In the genomic region with DNA sequence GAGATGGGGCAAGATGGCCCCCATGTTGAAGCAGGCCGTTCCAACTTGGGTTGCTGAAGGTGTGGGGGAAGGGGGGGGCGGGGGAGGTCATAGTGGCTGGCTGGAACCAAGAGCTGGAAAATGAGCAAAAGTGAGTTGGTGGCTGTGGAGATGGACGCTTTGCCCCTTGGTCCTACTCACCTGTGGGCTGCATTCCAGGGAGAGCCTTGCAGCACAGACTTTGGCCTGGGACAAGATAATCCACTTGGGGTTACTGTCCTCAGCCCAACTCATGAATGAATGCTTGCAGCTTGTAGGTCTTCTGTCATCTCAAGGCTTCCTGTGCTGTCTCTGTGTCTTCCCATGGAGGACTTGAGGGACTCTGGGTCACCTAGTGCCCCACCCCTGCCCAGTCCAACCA, we compare ENCODE assay signal across 29 mouse cellular contexts. TPM values are rescaled to one million over a fixed set of nuclear protein-coding genes. Genes with fewer than 3 reads are reported as not detected.
A peak's percentile ranks its signal among the peaks of the same experiment; 100 is the strongest.
DNase-seq lines count a peak whose midpoint lies in the region; ATAC-seq lines count a peak whose summit lies in the region.
"Had no signal": no experiment of that assay in that cellular context is flagged by ENCODE, and none has a peak within 500 bp of the region (broad histone marks: within the 10 kb centered on the region; RNA-seq: fewer than 3 reads in every experiment).

No protein-coding gene starts in this region.

- H3K36me3 ChIP-seq in heart, embryonic 12.5 days, result peaks cover 45% of the 10 kb centered on the region
- peaks cover 28% of the 10 kb centered on the region for H3K36me3 ChIP-seq in kidney, embryonic 16.5 days (ENCODE audit: insufficient read depth, low read length)
- H3K36me3 ChIP-seq in limb, embryonic 15.5 days, result peaks cover 18% of the 10 kb centered on the region
- peaks cover 7% of the 10 kb centered on the region for H3K36me3 ChIP-seq in limb, embryonic 10.5 days
- H3K36me3 ChIP-seq: embryonic facial prominence, embryonic 12.5 days; forebrain, embryonic 12.5 days; midbrain, embryonic 15.5 days had no signal

- H3K27ac ChIP-seq in heart, embryonic 12.5 days (ENCODE audit: poor library complexity, severe bottlenecking), result peak overlapping the region; percentile 67
- H3K27ac ChIP-seq in kidney, embryonic 16.5 days (ENCODE audit: low read length), result no peak overlapping the region
- 0 out of 2 replicates have a peak overlapping the region, but pooled peaks have one; percentile 47 for H3K27ac ChIP-seq in limb, embryonic 15.5 days
- no peak overlapping the region for H3K27ac ChIP-seq in limb, embryonic 10.5 days
- H3K27ac ChIP-seq: embryonic facial prominence, embryonic 12.5 days; forebrain, embryonic 12.5 days; hindbrain, embryonic 14.5 days; left cerebral cortex, adult 2 months; midbrain, embryonic 15.5 days; neural tube, embryonic 13.5 days had no signal

- H3K9me3 ChIP-seq in heart, embryonic 12.5 days (replicated peaks), result no peaks in the 10 kb centered on the region
- H3K9me3 ChIP-seq in kidney, embryonic 16.5 days (ENCODE audit: low read length), result no peaks in the 10 kb centered on the region
- no peaks in the 10 kb centered on the region for H3K9me3 ChIP-seq in limb, embryonic 15.5 days
- H3K9me3 ChIP-seq in limb, embryonic 10.5 days (replicated peaks), result no peaks in the 10 kb centered on the region
- H3K9me3 ChIP-seq: embryonic facial prominence, embryonic 12.5 days; forebrain, embryonic 12.5 days; G1E; midbrain, embryonic 15.5 days; neural tube, embryonic 13.5 days had no signal

- H3K4me2 ChIP-seq in heart, embryonic 12.5 days, result no peak overlapping the region
- no peak overlapping the region for H3K4me2 ChIP-seq in kidney, embryonic 16.5 days (replicated peaks; ENCODE audit: low read depth, low read length)
- H3K4me2 ChIP-seq in limb, embryonic 15.5 days, result no peak overlapping the region
- H3K4me2 ChIP-seq: embryonic facial prominence, embryonic 12.5 days; forebrain, embryonic 12.5 days; heart, embryonic 11.5 days; hindbrain, embryonic 14.5 days; midbrain, embryonic 15.5 days; neural tube, embryonic 13.5 days had no signal

- no peak; the same call in 1 of the 2 replicates for ATAC-seq in heart, embryonic 12.5 days (ENCODE audit: insufficient number of reproducible peaks, low FRiP score)
- no peak for ATAC-seq in kidney, embryonic 16.5 days (ENCODE audit: low FRiP score, low TSS enrichment)
- no peak for ATAC-seq in limb, embryonic 15.5 days (ENCODE audit: insufficient number of reproducible peaks, low FRiP score, low TSS enrichment, low read depth)
- ATAC-seq: inflammation-experienced regulatory T-cells, adult 6 months; liver, postnatal 0 days; midbrain, embryonic 15.5 days had no signal

- 69% methylated on average over 3 of the region's 3 CpGs for WGBS in heart, embryonic 12.5 days
- WGBS in kidney, embryonic 16.5 days, result 85% methylated on average over 3 of the region's 3 CpGs
- WGBS in limb, embryonic 15.5 days, result 80% methylated on average over 3 of the region's 3 CpGs
- 93% methylated on average over 3 of the region's 3 CpGs for WGBS in limb, embryonic 10.5 days

- DNase-seq in heart, adult 9 months (ENCODE audit: low spot score in 2 of 2), result no peak
- DNase-seq in kidney, adult 11 months, result peak; percentile 58
- DNase-seq in limb, embryonic 10.5 days (ENCODE audit: low spot score), result no peak
- peak; percentile 64 to 79 for DNase-seq in kidney, postnatal 36 days
- DNase-seq in adrenal gland, postnatal 4 days (ENCODE audit: low spot score in 2 of 2), result no peak
- DNase-seq: adrenal gland, adult 2 months; cerebellum, adult 18-20 months; cerebellum, postnatal 14 days; gastrocnemius, postnatal 25 days; layer of hippocampus, adult 9-11 months; liver; liver, postnatal 0 days; retina, postnatal 1 day; right cerebral cortex, postnatal 25 days; spleen, adult 18-20 months had no signal

- no peak overlapping the region for H3K9ac ChIP-seq in heart, embryonic 12.5 days
- H3K9ac ChIP-seq in kidney, embryonic 16.5 days (replicated peaks; ENCODE audit: low read length), result no peak overlapping the region
- no peak overlapping the region for H3K9ac ChIP-seq in limb, embryonic 15.5 days
- H3K9ac ChIP-seq: embryonic facial prominence, embryonic 12.5 days; forebrain, embryonic 12.5 days; hindbrain, embryonic 14.5 days; liver, postnatal 0 days; midbrain, embryonic 15.5 days; neural tube, embryonic 13.5 days had no signal

- H3K4me1 ChIP-seq in heart, embryonic 12.5 days (replicated peaks), result peaks cover 86% of the 10 kb centered on the region
- H3K4me1 ChIP-seq in kidney, embryonic 16.5 days (ENCODE audit: insufficient read depth, low read length), result peaks cover 27% of the 10 kb centered on the region
- peaks cover 41% of the 10 kb centered on the region for H3K4me1 ChIP-seq in limb, embryonic 15.5 days
- peaks cover 39% of the 10 kb centered on the region for H3K4me1 ChIP-seq in limb, embryonic 10.5 days

- no peak overlapping the region for H3K4me3 ChIP-seq in heart, embryonic 12.5 days
- H3K4me3 ChIP-seq in kidney, embryonic 16.5 days (ENCODE audit: low read length), result no peak overlapping the region
- no peak overlapping the region for H3K4me3 ChIP-seq in limb, embryonic 15.5 days
- H3K4me3 ChIP-seq in limb, embryonic 10.5 days, result no peak overlapping the region
- H3K4me3 ChIP-seq: embryonic facial prominence, embryonic 12.5 days; erythroblast, embryonic 14.5 days; forebrain, embryonic 12.5 days; left cerebral cortex, adult 2 months; midbrain, embryonic 15.5 days; neural tube, embryonic 13.5 days had no signal

- no peaks in the 10 kb centered on the region for H3K27me3 ChIP-seq in heart, embryonic 12.5 days (replicated peaks)
- H3K27me3 ChIP-seq in kidney, embryonic 16.5 days (ENCODE audit: insufficient read depth, low read length), result no peaks in the 10 kb centered on the region
- H3K27me3 ChIP-seq in limb, embryonic 15.5 days, result no peaks in the 10 kb centered on the region
- no peaks in the 10 kb centered on the region for H3K27me3 ChIP-seq in limb, embryonic 10.5 days (ENCODE audit: low read depth, poor library complexity, severe bottlenecking)
- H3K27me3 ChIP-seq: CH12.LX; embryonic facial prominence, embryonic 12.5 days; midbrain, embryonic 15.5 days; neural tube, embryonic 13.5 days had no signal

RNA-seq across cellular contexts. Expression of a gene that starts 7.9 kb away (rescaled TPM):
- polyA plus RNA-seq in heart, embryonic 12.5 days (2016; fragmentation: Nextera tagmentation; extraction: Ambion mirVana), result 351 and 387 TPM in 2 replicates
- polyA plus RNA-seq in kidney, embryonic 16.5 days (2015; fragmentation: Nextera tagmentation; extraction: Ambion mirVana), result 280 and 282 TPM in 2 replicates
- polyA plus RNA-seq in limb, embryonic 15.5 days (2015; fragmentation: Nextera tagmentation; extraction: Ambion mirVana), result 233 and 277 TPM in 2 replicates
- 77.0 and 84.6 TPM in 2 replicates for polyA plus RNA-seq in limb, embryonic 10.5 days (2016; fragmentation: Nextera tagmentation; extraction: Ambion mirVana)
- total RNA-seq in adrenal gland, postnatal 4 days (2021), result 100 to 1,000 TPM; 143 to 153 TPM

RNA-seq across cellular contexts. Expression of a gene that starts 12.9 kb away (rescaled TPM):
- 1.7 and 3.0 TPM in 2 replicates for polyA plus RNA-seq in heart, embryonic 12.5 days (2016; fragmentation: Nextera tagmentation; extraction: Ambion mirVana)
- 1.9 and 2.5 TPM in 2 replicates for polyA plus RNA-seq in kidney, embryonic 16.5 days (2015; fragmentation: Nextera tagmentation; extraction: Ambion mirVana)
- 2.2 and 2.3 TPM in 2 replicates for polyA plus RNA-seq in limb, embryonic 15.5 days (2015; fragmentation: Nextera tagmentation; extraction: Ambion mirVana)
- 0.67 and 1.0 TPM in 2 replicates for polyA plus RNA-seq in limb, embryonic 10.5 days (2016; fragmentation: Nextera tagmentation; extraction: Ambion mirVana)
- 1 to 10 TPM; 2.0 to 2.1 TPM for total RNA-seq in adrenal gland, postnatal 4 days (2021)
- total RNA-seq: CH12.LX; gastrocnemius, postnatal 25 days had no signal
- polyA plus RNA-seq: G1E had no signal

RNA-seq across cellular contexts. Expression of a gene that starts 26.1 kb away (rescaled TPM):
- 11.4 and 11.8 TPM in 2 replicates for polyA plus RNA-seq in heart, embryonic 12.5 days (2016; fragmentation: Nextera tagmentation; extraction: Ambion mirVana)
- polyA plus RNA-seq in kidney, embryonic 16.5 days (2015; fragmentation: Nextera tagmentation; extraction: Ambion mirVana), result 45.7 and 58.1 TPM in 2 replicates
- polyA plus RNA-seq in limb, embryonic 15.5 days (2015; fragmentation: Nextera tagmentation; extraction: Ambion mirVana), result 39.6 and 41.0 TPM in 2 replicates
- polyA plus RNA-seq in limb, embryonic 10.5 days (2016; fragmentation: Nextera tagmentation; extraction: Ambion mirVana), result 79.5 and 85.8 TPM in 2 replicates
- 10 to 100 TPM in 1 of 2 experiments, 1 to 10 TPM in 1; 6.0 to 10.6 TPM for total RNA-seq in adrenal gland, postnatal 4 days (2021)
- polyA plus RNA-seq: erythroblast, embryonic 14.5 days; G1E had no signal

RNA-seq across cellular contexts. Expression of a gene that starts 32.5 kb away (rescaled TPM):
- polyA plus RNA-seq in heart, embryonic 12.5 days (2016; fragmentation: Nextera tagmentation; extraction: Ambion mirVana), result 0.95 and 1.3 TPM in 2 replicates
- polyA plus RNA-seq in kidney, embryonic 16.5 days (2015; fragmentation: Nextera tagmentation; extraction: Ambion mirVana), result 1.0 and 1.7 TPM in 2 replicates
- polyA plus RNA-seq in limb, embryonic 15.5 days (2015; fragmentation: Nextera tagmentation; extraction: Ambion mirVana), result 0.47 and 0.52 TPM in 2 replicates
- 0.18 TPM in 1 of 2 replicates, not detected in the other for polyA plus RNA-seq in limb, embryonic 10.5 days (2016; fragmentation: Nextera tagmentation; extraction: Ambion mirVana)
- 1 to 10 TPM; 1.1 to 1.2 TPM for total RNA-seq in adrenal gland, postnatal 4 days (2021)
- total RNA-seq: G1E had no signal
- polyA plus RNA-seq: erythroblast, embryonic 14.5 days; forebrain, embryonic 12.5 days; G1E; neural tube, embryonic 13.5 days had no signal

RNA-seq across cellular contexts. Expression of a gene that starts 48.0 kb away (rescaled TPM):
- 0.24 and 0.33 TPM in 2 replicates for polyA plus RNA-seq in heart, embryonic 12.5 days (2016; fragmentation: Nextera tagmentation; extraction: Ambion mirVana)
- 0.34 and 0.68 TPM in 2 replicates for polyA plus RNA-seq in kidney, embryonic 16.5 days (2015; fragmentation: Nextera tagmentation; extraction: Ambion mirVana)
- 3.7 and 3.8 TPM in 2 replicates for polyA plus RNA-seq in limb, embryonic 15.5 days (2015; fragmentation: Nextera tagmentation; extraction: Ambion mirVana)
- polyA plus RNA-seq in limb, embryonic 10.5 days (2016; fragmentation: Nextera tagmentation; extraction: Ambion mirVana), result 0.13 TPM in 1 of 2 replicates, not detected in the other
- total RNA-seq in adrenal gland, postnatal 4 days (2021), result under 1 TPM in 1 of 2 experiments, not detected in 1; 0.17 TPM
- total RNA-seq: G1E; gastrocnemius, postnatal 25 days had no signal
- polyA plus RNA-seq: embryonic facial prominence, embryonic 12.5 days; erythroblast, embryonic 14.5 days; G1E; heart, embryonic 11.5 days; inflammation-experienced regulatory T-cells, adult 6 months; liver, postnatal 0 days had no signal

Comparison
In these comparisons a context has a peak if more than half of its experiments do, and no peak if none do; other contexts are left out.
1. H3K27ac ChIP-seq: peak in heart, embryonic 12.5 days (single experiment) and limb, embryonic 15.5 days (single experiment); none in kidney, embryonic 16.5 days (single experiment) and limb, embryonic 10.5 days (single experiment).
2. DNase-seq: peak in kidney, adult 11 months (single experiment) and kidney, postnatal 36 days (2 of 2); none in heart, adult 9 months (0 of 2), limb, embryonic 10.5 days (single experiment) and adrenal gland, postnatal 4 days (0 of 2).